Mouse (Mus musculus) embryonic facial prominence, embryonic 15.5 days (tissue): ENCODE measurements around the gene Gm5538. TPM values are rescaled to one million over a fixed set of nuclear protein-coding genes. Genes with fewer than 3 reads are reported as not detected.

Experiments
- ATAC-seq: fragments of 200-750 bp; cut with Nextera tagmentation; 2 replicates; pipeline ENCODE4 v1.8.0; 2017; ENCODE audit warnings: low read depth, moderate TSS enrichment; ENCODE audit not compliant: insufficient number of reproducible peaks, low FRiP score, low TSS enrichment
- H3K27ac ChIP-seq: fragments of 300-500 bp; sonication (generic); replicated peaks from 2 replicates; pipeline ENCODE4 v1.5.1; 2015; ENCODE audit warnings: mild to moderate bottlenecking, inconsistent platforms
- H3K27me3 ChIP-seq: fragments of 300-500 bp; sonication (generic); 2 replicates; pipeline ENCODE4 v1.6.1; 2015; ENCODE audit warnings: inconsistent platforms
- H3K36me3 ChIP-seq: fragments of 300-500 bp; sonication (generic); 2 replicates; pipeline ENCODE4 v1.6.1; 2015; ENCODE audit warnings: mild to moderate bottlenecking, inconsistent platforms
- H3K4me1 ChIP-seq: fragments of 300-500 bp; sonication (generic); 2 replicates; pipeline ENCODE4 v1.6.1; 2015; ENCODE audit warnings: inconsistent platforms
- H3K4me2 ChIP-seq: fragments of 300-500 bp; sonication (generic); replicated peaks from 2 replicates; pipeline ENCODE4 v1.6.1; 2015; ENCODE audit warnings: mild to moderate bottlenecking, inconsistent platforms
- H3K4me3 ChIP-seq: fragments of 300-500 bp; sonication (generic); replicated peaks from 2 replicates; pipeline ENCODE4 v1.5.1; 2015; ENCODE audit warnings: mild to moderate bottlenecking, inconsistent platforms
- H3K9ac ChIP-seq: fragments of 300-500 bp; sonication (generic); 2 replicates; pipeline ENCODE4 v1.6.1; 2015; ENCODE audit warnings: inconsistent platforms
- H3K9me3 ChIP-seq: fragments of 300-500 bp; sonication (generic); replicated peaks from 2 replicates; pipeline ENCODE4 v1.6.1; 2016; ENCODE audit warnings: inconsistent platforms
- WGBS: fragments of 180-500 bp; shearing (Covaris S2); methylation state at CpG from one replicate; pipeline ENCODE4 v1.1.7; 2015; 5-methylcytosine and 5-hydroxymethylcytosine counted together
- polyA plus RNA-seq: library from polyadenylated mRNA; unstranded; fragments of >200 nt; fragmentation: Nextera tagmentation; extraction: Ambion mirVana; gene quantifications from 2 replicates; pipeline ENCODE4 v1.2.1, GENCODE M21; 2015

Gm5538 gene
- not detected in 2 replicates for polyA plus RNA-seq

DNA sequence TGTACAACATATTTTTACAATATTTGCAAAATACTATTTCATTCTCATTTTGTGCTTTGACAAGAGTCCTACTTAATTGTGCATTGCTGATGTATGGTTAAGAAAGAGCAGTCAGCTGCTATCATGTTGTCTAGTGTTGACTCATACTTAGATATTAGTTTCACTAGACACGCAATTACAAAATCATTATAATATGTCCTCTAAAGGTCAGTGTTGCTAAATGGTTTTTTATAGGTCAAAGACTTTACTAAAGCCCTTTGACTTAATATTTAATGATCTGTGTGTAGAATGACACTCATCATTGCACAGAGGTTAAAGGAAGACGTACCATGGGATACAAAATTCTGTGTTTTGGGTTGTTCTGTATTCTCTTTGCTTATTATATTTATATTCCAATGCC, at the start of gene Gm5538:
TSS of gene Gm5538 (plus strand) at position 301 of the 400 bp plus-strand sequence.
- no peaks in the 10 kb centered on the region for H3K9me3 ChIP-seq
- no peaks in the 10 kb centered on the region for H3K36me3 ChIP-seq
- 92% methylated on average over 2 of the region's 2 CpGs for WGBS
- H3K27me3 ChIP-seq, result no peaks in the 10 kb centered on the region
- H3K4me2 ChIP-seq, result no peak within 1 kb of the TSS
- no peaks in the 10 kb centered on the region for H3K4me1 ChIP-seq
- H3K27ac ChIP-seq, result no peak within 1 kb of the TSS
- H3K9ac ChIP-seq, result no peak within 1 kb of the TSS
- no peak for ATAC-seq
- H3K4me3 ChIP-seq, result no peak within 1 kb of the TSS

- WGBS, result 78% methylated on average over 3 of the region's 3 CpGs
- Histone ChIP-seq H3K27ac (no peak overlapping the region), H3K4me1 (no peaks in the 10 kb centered on the region), H3K9me3 (no peaks in the 10 kb centered on the region), H3K36me3 (no peaks in the 10 kb centered on the region), H3K4me2 (no peak overlapping the region), H3K4me3 (no peak overlapping the region), H3K27me3 (no peaks in the 10 kb centered on the region), H3K9ac (no peak overlapping the region)
- no peak for ATAC-seq
Measured at GRCm38 (mm10) chr3:59697391-59697790, 32.2 kb upstream of the Gm5538 start.

- no peak overlapping the region for H3K27ac ChIP-seq
- H3K4me2 ChIP-seq, result no peak overlapping the region
- H3K4me1 ChIP-seq, result no peaks in the 10 kb centered on the region
- H3K27me3 ChIP-seq, result no peaks in the 10 kb centered on the region
- H3K9ac ChIP-seq, result no peak overlapping the region
- no peak overlapping the region for H3K4me3 ChIP-seq
- WGBS, result 98% methylated on average over 1 of the region's 1 CpGs
- ATAC-seq, result no peak
- no peaks in the 10 kb centered on the region for H3K9me3 ChIP-seq
- no peaks in the 10 kb centered on the region for H3K36me3 ChIP-seq
Measured at GRCm38 (mm10) chr3:59702614-59703110, 26.9 kb upstream of the Gm5538 start.

GRCm38 (mm10) chr3:59739866-59740265, 10.3 kb downstream of the Gm5538 start:
- no peak overlapping the region for H3K27ac ChIP-seq
- no peaks in the 10 kb centered on the region for H3K4me1 ChIP-seq
- no peaks in the 10 kb centered on the region for H3K27me3 ChIP-seq
- no peaks in the 10 kb centered on the region for H3K9me3 ChIP-seq
- no peak for ATAC-seq
- H3K9ac ChIP-seq, result no peak overlapping the region
- no peaks in the 10 kb centered on the region for H3K36me3 ChIP-seq
- WGBS, result 100% methylated on average over 1 of the region's 1 CpGs
- H3K4me2 ChIP-seq, result no peak overlapping the region
- no peak overlapping the region for H3K4me3 ChIP-seq

DNA sequence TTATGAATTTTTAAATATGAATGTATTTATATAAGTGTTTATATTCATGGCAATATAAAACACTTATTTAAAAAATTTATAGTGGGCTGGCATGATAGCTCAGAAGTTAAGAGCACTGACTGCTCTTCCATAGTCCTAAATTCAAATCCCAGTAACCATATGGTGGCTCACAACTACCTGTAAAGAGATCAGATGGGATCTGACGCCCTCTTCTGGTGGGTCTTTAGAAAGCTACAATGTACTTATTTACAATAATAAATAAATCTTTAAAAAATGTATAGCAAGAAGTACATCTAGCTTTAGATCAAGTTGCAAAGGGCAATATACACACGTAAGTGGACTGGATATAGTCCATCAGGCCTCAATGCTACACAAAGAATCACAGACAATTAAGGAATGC, 14.6 kb downstream of the Gm5538 start:
- Histone ChIP-seq H3K27ac (no peak overlapping the region), H3K9me3 (no peaks in the 10 kb centered on the region), H3K4me1 (no peaks in the 10 kb centered on the region), H3K4me2 (no peak overlapping the region), H3K9ac (no peak overlapping the region), H3K27me3 (no peaks in the 10 kb centered on the region), H3K36me3 (no peaks in the 10 kb centered on the region), H3K4me3 (no peak overlapping the region)
- no peak for ATAC-seq
- WGBS, result 12% methylated on average over 2 of the region's 2 CpGs

Other genes with a start within 250 kb of the Gm5538 start
- not detected in 2 replicates for gene Gm8298, start 131.3 kb downstream of the Gm5538 start, polyA plus RNA-seq
- 2.8 and 3.1 TPM in 2 replicates for gene C130079G13Rik, start 195.4 kb downstream of the Gm5538 start, polyA plus RNA-seq